Mouse (Mus musculus): ENCODE measurements around the gene 2900011O08Rik. TPM values are rescaled to one million over a fixed set of nuclear protein-coding genes. Genes with fewer than 3 reads are reported as not detected.

The 2900011O08Rik gene
- total and polyA plus RNA-seq, 2 experiments from 2014 or later: 169 to 222 TPM

DNA sequence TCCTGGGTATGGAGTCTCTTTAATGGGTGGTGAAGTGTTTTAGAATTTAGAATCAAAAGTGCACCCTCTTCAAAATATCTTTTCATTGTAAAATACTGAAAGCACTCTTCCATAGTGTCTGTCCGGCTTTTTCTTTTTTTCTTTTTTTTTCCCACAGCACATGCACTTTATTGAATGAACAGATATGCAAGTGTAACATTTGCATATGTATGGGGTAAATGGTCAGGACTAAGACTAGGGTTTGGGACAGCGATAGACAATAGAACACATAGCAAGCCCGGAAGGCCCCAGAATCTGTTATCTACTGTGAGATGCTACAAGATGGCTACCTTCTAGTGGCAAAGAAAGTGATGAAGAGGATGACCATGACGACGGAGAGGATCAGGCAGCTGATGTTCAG, 3.2 kb upstream of the 2900011O08Rik start:
- no peak for TF ChIP-seq CTCF (IDR thresholded peaks at IDR 0.05)
- ATAC-seq (ENCODE audit: low FRiP score) (no peak), DNase-seq (ENCODE audit: low spot score) (no peak)
- H3K4me1 ChIP-seq (ENCODE audit: insufficient read depth, low read length): no peaks in the 10 kb centered on the region
- 81% methylated on average over 5 of the region's 5 CpGs for WGBS
- no peaks in the 10 kb centered on the region for H3K9me3 ChIP-seq (ENCODE audit: low read length)
- no peak overlapping the region for H3K4me3 ChIP-seq (ENCODE audit: low read depth, low read length)
- no peak overlapping the region for H3K9ac ChIP-seq (replicated peaks; ENCODE audit: low read length, poor library complexity, severe bottlenecking)
- no peaks in the 10 kb centered on the region for H3K36me3 ChIP-seq (ENCODE audit: insufficient read depth, low read length)
- H3K27ac ChIP-seq (ENCODE audit: low read depth, low read length): no peak overlapping the region
- H3K4me2 ChIP-seq (ENCODE audit: low read depth, low read length, poor library complexity, severe bottlenecking): no peak overlapping the region
- no peaks in the 10 kb centered on the region for H3K27me3 ChIP-seq (ENCODE audit: insufficient read depth, low read length)

DNA sequence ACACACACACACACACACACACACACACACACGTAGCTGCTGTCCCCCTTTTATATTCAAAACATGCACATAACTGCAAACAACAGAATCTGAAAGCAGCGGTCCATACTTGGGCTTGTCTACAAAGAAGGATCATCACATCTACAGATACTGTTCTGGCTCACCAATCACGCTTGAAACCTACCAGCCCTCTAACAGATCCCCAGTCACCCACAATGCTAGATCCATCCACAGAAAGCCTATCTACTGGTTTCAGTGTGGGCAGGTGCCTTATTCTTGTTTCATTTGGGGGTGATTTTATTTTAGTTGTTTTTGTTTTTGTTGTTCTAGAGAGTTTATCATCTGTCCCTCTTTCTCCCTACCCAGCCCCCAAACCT, 219 bp upstream of the 2900011O08Rik start:
- TF ChIP-seq CTCF (IDR thresholded peaks at IDR 0.05): no peak
- peak overlapping the region; percentile 77 for H3K4me2 ChIP-seq (ENCODE audit: low read depth, low read length, poor library complexity, severe bottlenecking)
- 0 out of 2 replicates have a peak, but pooled peaks cover 9% of the 10 kb centered on the region for H3K4me1 ChIP-seq (ENCODE audit: insufficient read depth, low read length)
- no peaks in the 10 kb centered on the region for H3K9me3 ChIP-seq (ENCODE audit: low read length)
- 24% methylated on average over 3 of the region's 3 CpGs for WGBS
- H3K27me3 ChIP-seq (ENCODE audit: insufficient read depth, low read length): no peaks in the 10 kb centered on the region
- no peaks in the 10 kb centered on the region for H3K36me3 ChIP-seq (ENCODE audit: insufficient read depth, low read length)
- ATAC-seq (ENCODE audit: low FRiP score) (peak; percentile 66), DNase-seq (ENCODE audit: low spot score) (peak; percentile 33)
- H3K27ac ChIP-seq (ENCODE audit: low read depth, low read length): peak overlapping the region; percentile 93
- H3K4me3 ChIP-seq (ENCODE audit: low read depth, low read length): peak overlapping the region; percentile 81
- peak overlapping the region; percentile 80 for H3K9ac ChIP-seq (replicated peaks; ENCODE audit: low read length, poor library complexity, severe bottlenecking)

DNA sequence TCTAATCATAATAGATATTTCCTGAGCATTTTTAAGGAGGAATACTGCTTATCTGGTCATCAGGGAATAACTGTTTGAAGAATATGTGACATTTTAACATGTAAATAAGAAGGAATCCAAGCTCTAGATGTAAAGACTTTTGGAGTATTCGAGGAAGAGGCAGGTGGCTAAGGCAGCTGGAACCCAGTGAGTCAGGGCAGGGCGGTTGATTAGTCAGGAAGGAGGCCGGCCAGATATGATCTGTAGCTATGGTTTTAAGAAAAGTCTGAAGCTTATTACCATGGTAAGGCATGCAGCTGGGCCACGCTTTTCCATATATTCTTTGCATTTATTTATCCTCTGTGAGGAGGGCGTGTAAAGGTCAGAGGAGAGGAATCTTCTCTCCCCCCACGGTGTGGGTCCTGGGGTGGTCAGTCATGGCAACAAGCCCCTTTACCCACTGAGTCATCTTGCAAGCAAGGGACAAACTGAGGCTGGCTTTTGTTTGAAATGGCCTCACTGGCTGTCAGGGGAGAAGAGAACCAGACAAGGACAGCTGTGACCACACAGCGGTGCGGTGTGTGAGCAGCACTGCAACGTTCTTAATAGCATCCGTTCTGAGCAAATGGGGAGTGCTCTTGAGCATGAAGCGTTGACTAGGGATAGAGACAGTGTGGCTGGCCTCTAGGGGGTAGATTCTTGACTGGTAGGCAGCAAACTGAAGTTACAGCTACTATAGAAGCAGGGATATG, 6.3 kb downstream of the 2900011O08Rik start:
- no peak for DNase-seq (ENCODE audit: low spot score)
- no peaks in the 10 kb centered on the region for H3K27me3 ChIP-seq (ENCODE audit: insufficient read depth, low read length)
- H3K9me3 ChIP-seq (ENCODE audit: low read length): no peaks in the 10 kb centered on the region
- no peak for ATAC-seq (ENCODE audit: low FRiP score)
- H3K4me3 ChIP-seq (ENCODE audit: low read depth, low read length): no peak overlapping the region
- H3K27ac ChIP-seq (ENCODE audit: low read depth, low read length): no peak overlapping the region
- no peaks in the 10 kb centered on the region for H3K36me3 ChIP-seq (ENCODE audit: insufficient read depth, low read length)
- H3K4me1 ChIP-seq (ENCODE audit: insufficient read depth, low read length): 0 out of 2 replicates have a peak, but pooled peaks cover 9% of the 10 kb centered on the region
- WGBS: 90% methylated on average over 11 of the region's 11 CpGs
- H3K9ac ChIP-seq (replicated peaks; ENCODE audit: low read length, poor library complexity, severe bottlenecking): no peak overlapping the region
- TF ChIP-seq CTCF (IDR thresholded peaks at IDR 0.05): no peak
- no peak overlapping the region for H3K4me2 ChIP-seq (ENCODE audit: low read depth, low read length, poor library complexity, severe bottlenecking)

DNA sequence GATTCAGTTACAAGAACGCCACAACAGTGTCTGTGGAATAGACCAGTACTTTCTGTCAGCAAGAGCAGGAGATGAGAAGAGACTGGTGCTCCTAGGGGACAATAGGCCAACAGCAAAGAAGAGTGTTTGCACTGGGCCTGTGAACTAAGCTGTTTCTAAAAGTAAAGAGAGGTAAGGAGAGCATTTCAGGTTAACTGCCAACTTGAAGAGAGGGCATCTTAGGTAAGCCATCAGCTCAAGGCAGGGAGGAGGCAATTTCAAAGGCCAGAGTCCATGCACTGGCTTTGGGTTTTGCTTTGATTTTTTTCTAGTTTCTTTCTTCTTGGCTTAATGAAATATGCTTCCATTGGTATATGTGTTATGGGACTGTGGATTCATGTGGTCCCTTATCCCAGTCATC, 7.7 kb downstream of the 2900011O08Rik start:
- H3K27me3 ChIP-seq (ENCODE audit: insufficient read depth, low read length): no peaks in the 10 kb centered on the region
- H3K4me3 ChIP-seq (ENCODE audit: low read depth, low read length): no peak overlapping the region
- no peak overlapping the region for H3K9ac ChIP-seq (replicated peaks; ENCODE audit: low read length, poor library complexity, severe bottlenecking)
- H3K9me3 ChIP-seq (ENCODE audit: low read length): no peaks in the 10 kb centered on the region
- H3K36me3 ChIP-seq (ENCODE audit: insufficient read depth, low read length): no peaks in the 10 kb centered on the region
- ATAC-seq (ENCODE audit: low FRiP score) (no peak), DNase-seq (ENCODE audit: low spot score) (no peak)
- H3K27ac ChIP-seq (ENCODE audit: low read depth, low read length): no peak overlapping the region
- H3K4me2 ChIP-seq (ENCODE audit: low read depth, low read length, poor library complexity, severe bottlenecking): no peak overlapping the region
- 0 out of 2 replicates have a peak, but pooled peaks cover under 1% of the 10 kb centered on the region for H3K4me1 ChIP-seq (ENCODE audit: insufficient read depth, low read length)
- WGBS: 91% methylated on average over 1 of the region's 1 CpGs
- TF ChIP-seq CTCF (IDR thresholded peaks at IDR 0.05): no peak

DNA sequence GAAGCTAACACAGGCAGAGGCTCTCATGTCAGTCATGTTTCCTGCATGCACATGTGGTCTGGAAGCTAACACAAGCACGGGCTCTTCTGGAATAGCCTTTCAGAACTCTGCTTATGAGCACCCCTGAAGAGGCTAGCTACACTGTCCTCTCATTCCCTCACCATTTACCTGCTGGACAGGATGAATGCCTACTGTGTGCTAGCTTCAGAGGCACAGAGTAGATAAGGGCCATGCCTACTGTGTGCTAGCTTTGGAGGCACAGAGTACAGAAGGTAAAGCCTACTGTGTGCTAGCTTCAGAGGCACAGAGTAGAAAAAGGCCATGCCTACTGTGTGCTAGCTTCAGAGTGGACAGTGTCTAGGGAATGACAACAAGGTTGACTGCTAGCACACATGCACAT, 8.1 kb downstream of the 2900011O08Rik start:
- Histone ChIP-seq H3K4me1 (ENCODE audit: insufficient read depth, low read length) (no peaks in the 10 kb centered on the region), H3K4me2 (ENCODE audit: low read depth, low read length, poor library complexity, severe bottlenecking) (no peak overlapping the region), H3K27ac (ENCODE audit: low read depth, low read length) (no peak overlapping the region), H3K9me3 (ENCODE audit: low read length) (no peaks in the 10 kb centered on the region), H3K36me3 (ENCODE audit: insufficient read depth, low read length) (no peaks in the 10 kb centered on the region), H3K4me3 (ENCODE audit: low read depth, low read length) (no peak overlapping the region), H3K27me3 (ENCODE audit: insufficient read depth, low read length) (no peaks in the 10 kb centered on the region), H3K9ac (replicated peaks; ENCODE audit: low read length, poor library complexity, severe bottlenecking) (no peak overlapping the region)
- no peak for TF ChIP-seq CTCF (IDR thresholded peaks at IDR 0.05)
- DNase-seq (ENCODE audit: low spot score) (no peak), ATAC-seq (ENCODE audit: low FRiP score) (no peak)
- WGBS: 83% methylated on average over 1 of the region's 1 CpGs

DNA sequence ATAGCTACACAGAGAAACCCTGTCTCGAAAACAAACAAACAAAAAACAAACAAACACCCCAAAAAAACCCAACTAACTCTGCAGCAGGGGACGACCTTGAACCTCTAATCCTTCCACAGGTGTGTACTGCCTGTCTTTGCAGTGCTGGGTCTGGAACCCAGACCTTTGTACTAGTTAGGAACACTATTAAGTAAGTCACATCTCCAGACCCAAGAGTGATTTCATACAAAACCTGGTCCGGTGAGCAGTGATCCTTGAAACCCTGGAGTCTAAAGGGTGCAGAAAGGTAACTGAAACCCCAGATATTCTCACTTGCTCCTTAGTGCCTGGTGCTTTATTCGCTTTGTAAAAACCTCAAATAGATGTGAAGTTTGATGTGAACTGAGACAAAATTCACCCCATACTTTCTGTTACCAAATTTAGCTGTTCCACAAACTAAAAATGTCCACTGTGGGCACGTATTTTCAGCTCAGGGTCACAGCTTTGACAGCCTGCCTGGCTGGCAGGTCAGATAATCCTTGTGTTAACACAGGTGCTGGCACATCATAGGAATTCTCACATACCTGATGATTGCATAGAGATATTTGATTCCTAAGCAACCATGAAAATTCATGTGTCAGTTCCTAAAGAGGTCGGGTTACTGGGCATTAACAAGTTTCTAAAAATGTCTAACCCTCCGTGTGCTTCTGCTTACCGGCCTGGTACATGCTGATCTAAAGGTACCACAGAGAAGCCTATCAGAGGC, 17.2 kb downstream of the 2900011O08Rik start:
- no peak overlapping the region for H3K4me3 ChIP-seq (ENCODE audit: low read depth, low read length)
- 62% methylated on average over 8 of the region's 8 CpGs for WGBS
- H3K9ac ChIP-seq (replicated peaks; ENCODE audit: low read length, poor library complexity, severe bottlenecking): no peak overlapping the region
- H3K4me2 ChIP-seq (ENCODE audit: low read depth, low read length, poor library complexity, severe bottlenecking): no peak overlapping the region
- H3K9me3 ChIP-seq (ENCODE audit: low read length): no peaks in the 10 kb centered on the region
- no peak for TF ChIP-seq CTCF (IDR thresholded peaks at IDR 0.05)
- no peak for ATAC-seq (ENCODE audit: low FRiP score)
- no peak overlapping the region for H3K27ac ChIP-seq (ENCODE audit: low read depth, low read length)
- no peaks in the 10 kb centered on the region for H3K36me3 ChIP-seq (ENCODE audit: insufficient read depth, low read length)
- H3K4me1 ChIP-seq (ENCODE audit: insufficient read depth, low read length): no peaks in the 10 kb centered on the region
- no peak for DNase-seq (ENCODE audit: low spot score)
- no peaks in the 10 kb centered on the region for H3K27me3 ChIP-seq (ENCODE audit: insufficient read depth, low read length)
